Comparison of ENCODE assay signal across 8 mouse cellular contexts in genomic region chr2:152951065-152951849, GRCm38 (mm10). TPM values are rescaled to one million over a fixed set of nuclear protein-coding genes. Genes with fewer than 3 reads are reported as not detected.
DNase-seq lines count a peak whose midpoint lies in the region; ATAC-seq and TF ChIP-seq lines count a peak whose summit lies in the region.

Dusp15 (minus strand) TSS chr2:152951698.

- no peaks in the 10 kb centered on the region for H3K4me1 ChIP-seq in lung, embryonic 14.5 days (ENCODE audit: insufficient read depth)
- no peaks in the 10 kb centered on the region for H3K4me1 ChIP-seq in cortical plate, adult 2 months (ENCODE audit: control insufficient read depth, insufficient read depth, low read length)
- peaks cover 7% of the 10 kb centered on the region for H3K4me1 ChIP-seq in heart, embryonic 16.5 days (ENCODE audit: control insufficient read depth, insufficient read depth, low read length)
- H3K4me1 ChIP-seq in midbrain, embryonic 13.5 days (replicated peaks), result peaks cover 17% of the 10 kb centered on the region

- H3K27ac ChIP-seq in lung, embryonic 14.5 days (ENCODE audit: low read depth), result no peak within 1 kb of the TSS
- H3K27ac ChIP-seq in cortical plate, adult 2 months (ENCODE audit: insufficient read depth, low read length), result peak within 1 kb of the TSS; percentile 41; the same call in 1 of the 2 replicates
- no peak within 1 kb of the TSS for H3K27ac ChIP-seq in heart, embryonic 16.5 days (ENCODE audit: low read length)
- peak within 1 kb of the TSS; percentile 76 for H3K27ac ChIP-seq in midbrain, embryonic 13.5 days

- no peaks in the 10 kb centered on the region for H3K36me3 ChIP-seq in lung, embryonic 14.5 days (ENCODE audit: insufficient read depth)
- no peaks in the 10 kb centered on the region for H3K36me3 ChIP-seq in heart, embryonic 16.5 days (ENCODE audit: control insufficient read depth, insufficient read depth)
- H3K36me3 ChIP-seq in midbrain, embryonic 13.5 days, result no peaks in the 10 kb centered on the region

- ATAC-seq in lung, embryonic 14.5 days (ENCODE audit: insufficient read depth), result peak; percentile 50; the same call in 1 of the 2 replicates
- ATAC-seq in heart, embryonic 16.5 days (replicated peaks; ENCODE audit: extremely low read depth, insufficient read depth, low FRiP score), result no peak
- ATAC-seq in midbrain, embryonic 13.5 days, result peak; percentile 80

- no peaks in the 10 kb centered on the region for H3K9me3 ChIP-seq in lung, embryonic 14.5 days (ENCODE audit: low read depth, low read length)
- H3K9me3 ChIP-seq in heart, embryonic 16.5 days (replicated peaks; ENCODE audit: control insufficient read depth, low read length), result no peaks in the 10 kb centered on the region
- no peaks in the 10 kb centered on the region for H3K9me3 ChIP-seq in midbrain, embryonic 13.5 days

- peak within 1 kb of the TSS; percentile 98 for H3K4me2 ChIP-seq in lung, embryonic 14.5 days
- H3K4me2 ChIP-seq in heart, embryonic 16.5 days (ENCODE audit: low read depth, low read length), result peak within 1 kb of the TSS; percentile 100
- peak within 1 kb of the TSS; percentile 92 for H3K4me2 ChIP-seq in midbrain, embryonic 13.5 days (replicated peaks)

- 0 out of 2 replicates have a peak, but pooled peaks have one; percentile 36 for TF ChIP-seq POLR2A in cortical plate, adult 2 months (IDR thresholded peaks at IDR 0.05; ENCODE audit: extremely low read depth, insufficient read depth, low read length)

- peak; percentile 41 for DNase-seq in lung, embryonic 14.5 days
- DNase-seq in lung, adult 18-20 months, result no peak
- DNase-seq in layer of hippocampus, postnatal 14 days (ENCODE audit: low spot score in 2 of 2), result peak; percentile 57 to 63
- peak; percentile 80 for DNase-seq in testis, postnatal 10 days (ENCODE audit: low spot score)
- DNase-seq in spleen, adult 12 weeks (ENCODE audit: low spot score), result no peak

- WGBS in lung, embryonic 14.5 days, result under 1% methylated on average over 36 of the region's 54 CpGs
- WGBS in heart, embryonic 16.5 days, result 2% methylated on average over 53 of the region's 54 CpGs
- 1% methylated on average over 48 of the region's 54 CpGs for WGBS in midbrain, embryonic 13.5 days

- peak within 1 kb of the TSS; percentile 56 for H3K4me3 ChIP-seq in lung, embryonic 14.5 days (ENCODE audit: low read depth, low read length)
- peak within 1 kb of the TSS; percentile 56 for H3K4me3 ChIP-seq in cortical plate, adult 2 months (ENCODE audit: insufficient read depth, low read length)
- H3K4me3 ChIP-seq in heart, embryonic 16.5 days (ENCODE audit: low read length), result peak within 1 kb of the TSS; percentile 75
- peak within 1 kb of the TSS; percentile 72 for H3K4me3 ChIP-seq in midbrain, embryonic 13.5 days (replicated peaks)

- H3K27me3 ChIP-seq in lung, embryonic 14.5 days (ENCODE audit: insufficient read depth, low read length), result peaks cover 62% of the 10 kb centered on the region
- peaks cover 77% of the 10 kb centered on the region for H3K27me3 ChIP-seq in heart, embryonic 16.5 days (ENCODE audit: control insufficient read depth, insufficient read depth, low read length)
- H3K27me3 ChIP-seq in midbrain, embryonic 13.5 days, result peaks cover 38% of the 10 kb centered on the region

- H3K9ac ChIP-seq in lung, embryonic 14.5 days, result peak within 1 kb of the TSS; percentile 56
- H3K9ac ChIP-seq in heart, embryonic 16.5 days (ENCODE audit: low read length), result peak within 1 kb of the TSS; percentile 73
- H3K9ac ChIP-seq in midbrain, embryonic 13.5 days (replicated peaks), result peak within 1 kb of the TSS; percentile 91

- no peak for TF ChIP-seq CTCF in lung, embryonic 14.5 days (IDR thresholded peaks at IDR 0.05; ENCODE audit: low read depth)
- no peak for TF ChIP-seq CTCF in cortical plate, adult 2 months (IDR thresholded peaks at IDR 0.05; ENCODE audit: extremely low read depth, insufficient read depth, low read length)

RNA-seq across cellular contexts. Expression of gene Dusp15, which starts in this region (rescaled TPM):
- 0.14 TPM in 1 of 2 replicates, not detected in the other for polyA plus RNA-seq in lung, embryonic 14.5 days (2014; fragmentation: Nextera tagmentation; extraction: Ambion mirVana)
- polyA plus RNA-seq in cortical plate, adult 2 months (2012; rRNA removed), result 37.7 and 40.7 TPM in 2 replicates
- 0.10 and 0.33 TPM in 2 replicates for polyA plus RNA-seq in heart, embryonic 16.5 days (2015; fragmentation: Nextera tagmentation; extraction: Ambion mirVana)
- 10 to 100 TPM; 26.1 to 27.1 TPM for total RNA-seq in layer of hippocampus, postnatal 14 days (2021)
- 3.5 and 6.3 TPM in 2 replicates for polyA plus RNA-seq in midbrain, embryonic 13.5 days (2015; fragmentation: Nextera tagmentation; extraction: Ambion mirVana)

Comparison
In these comparisons a context has a peak if more than half of its experiments do, and no peak if none do; other contexts are left out.
1. Peak in DNase-seq, ATAC-seq, H3K4me3 ChIP-seq, H3K9ac ChIP-seq and H3K4me2 ChIP-seq in lung, embryonic 14.5 days; RNA of the gene not detected or under 1 TPM.
2. DNase-seq: peak in layer of hippocampus, postnatal 14 days (2 of 2) and testis, postnatal 10 days (single experiment); none in lung, adult 18-20 months (0 of 2) and spleen, adult 12 weeks (single experiment).
3. H3K27ac ChIP-seq: peak in cortical plate, adult 2 months (single experiment) and midbrain, embryonic 13.5 days (single experiment); none in lung, embryonic 14.5 days (single experiment) and heart, embryonic 16.5 days (single experiment).
4. Peak in every context shown above with its lines, with median percentiles within 50 percentile points of each other: H3K4me2 ChIP-seq, H3K4me3 ChIP-seq and H3K9ac ChIP-seq.